Mouse (Mus musculus): ENCODE measurements around the gene Pgbd1.

- TF ChIP-seq CTCF (IDR thresholded peaks at IDR 0.05; ENCODE audit: low read depth): no peak
- TF ChIP-seq EP300 (IDR thresholded peaks at IDR 0.05; ENCODE audit: low read depth): no peak
These were observed 39.7 kb downstream of the Pgbd1 start for GRCm38 (mm10) chr13:21401166-21401565.
